Mouse (Mus musculus): ENCODE measurements around the gene Cpeb4.

Cpeb4 gene

DNA sequence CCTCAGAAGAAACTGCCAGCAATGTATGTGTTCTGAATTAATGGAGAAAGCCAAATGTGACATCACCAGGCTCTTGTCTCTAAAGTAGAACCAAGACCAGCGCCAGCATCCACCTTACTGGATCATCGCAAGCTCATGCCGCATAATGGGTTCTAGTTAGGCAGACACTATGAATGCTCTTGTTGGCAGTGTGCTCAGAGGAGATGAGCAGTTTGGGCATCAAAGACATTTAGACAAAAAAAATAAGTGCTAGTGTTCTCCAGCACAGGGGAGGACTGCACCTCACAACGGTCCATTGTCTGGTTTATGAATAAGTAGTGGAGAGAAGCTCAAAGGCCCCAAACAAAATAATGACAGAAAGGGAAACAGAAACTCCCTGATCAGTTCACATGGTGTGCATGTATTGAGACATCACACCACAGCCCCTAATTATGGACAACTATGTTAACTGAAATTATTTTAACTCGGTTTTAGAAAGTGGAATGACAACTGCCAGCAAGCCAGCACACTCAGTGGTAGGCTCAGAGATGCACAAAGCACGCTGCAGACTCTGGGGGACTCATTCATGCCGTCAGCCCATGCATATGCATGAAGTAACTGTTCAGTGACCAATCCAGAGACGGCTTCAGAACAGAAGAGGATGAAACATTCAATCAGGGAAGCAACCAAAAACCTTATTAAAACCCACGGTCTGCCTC is 25.1 kb upstream of the Cpeb4 start:
- whole genome bisulfite sequencing: 46% methylated on average over 9 of the region's 9 CpGs

DNA sequence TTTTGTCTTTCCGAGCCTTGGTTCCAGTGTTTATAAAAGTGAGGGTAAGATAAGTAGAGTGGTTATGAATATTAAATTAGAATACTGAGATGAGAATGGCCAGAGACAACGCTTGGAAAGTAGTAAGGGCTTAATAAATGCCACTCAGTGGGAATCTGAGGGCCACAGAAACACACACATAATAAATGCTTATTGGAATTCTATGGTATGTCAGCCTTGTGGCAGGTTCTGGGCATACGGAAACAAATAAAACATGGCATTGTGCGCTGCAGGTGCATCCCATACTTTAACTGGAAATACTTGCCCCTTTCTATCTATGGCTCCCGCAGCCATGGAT is 24.6 kb upstream of the Cpeb4 start:
- 68% methylated on average over 5 of the region's 5 CpGs for WGBS

- whole genome bisulfite sequencing: 90% methylated on average over 4 of the region's 4 CpGs
Measured at GRCm38 (mm10) chr11:31848725-31849124, 23.3 kb upstream of the Cpeb4 start.

DNA sequence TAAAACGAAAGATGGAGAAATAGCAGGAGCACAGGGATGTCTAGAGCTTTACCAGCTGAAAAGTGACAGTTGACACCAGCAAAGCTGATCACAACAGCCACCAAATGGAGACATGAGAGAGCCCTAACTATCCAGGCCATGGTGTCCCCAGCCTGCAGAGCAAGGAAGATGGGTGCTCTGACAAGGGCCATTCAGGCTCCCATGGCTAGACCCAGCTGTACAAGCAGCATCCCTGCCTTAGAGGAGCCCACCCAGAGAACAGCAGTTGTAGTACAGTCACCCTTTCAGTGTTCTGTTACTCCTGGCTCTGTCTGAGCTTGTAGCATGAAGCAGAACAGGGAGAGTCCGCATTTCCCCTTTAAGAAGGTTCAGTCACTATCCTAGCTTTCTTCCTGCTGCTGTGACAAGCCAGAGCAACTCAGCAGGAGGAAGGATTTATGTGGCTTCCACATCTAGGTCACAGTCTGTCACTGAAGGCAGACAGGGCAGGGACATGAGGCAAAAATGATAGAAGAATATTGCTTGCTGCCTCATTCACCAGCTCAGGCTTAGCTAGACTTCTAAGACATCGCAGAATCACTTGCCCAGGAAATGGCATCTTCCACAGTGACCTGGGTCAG is 21.7 kb upstream of the Cpeb4 start:
- 66% methylated on average over 3 of the region's 3 CpGs for WGBS

GRCm38 (mm10) chr11:31850995-31851394 is 21.0 kb upstream of the Cpeb4 start:
- 78% methylated on average over 5 of the region's 5 CpGs for WGBS

GRCm38 (mm10) chr11:31851702-31852560 is 20.1 kb upstream of the Cpeb4 start:
- 71% methylated on average over 4 of the region's 4 CpGs for WGBS

GRCm38 (mm10) chr11:31854955-31855354 is 17.1 kb upstream of the Cpeb4 start:
- WGBS: 48% methylated on average over 5 of the region's 5 CpGs

- WGBS: 90% methylated on average over 4 of the region's 4 CpGs
Measured at GRCm38 (mm10) chr11:31857479-31857878, 14.5 kb upstream of the Cpeb4 start.

DNA sequence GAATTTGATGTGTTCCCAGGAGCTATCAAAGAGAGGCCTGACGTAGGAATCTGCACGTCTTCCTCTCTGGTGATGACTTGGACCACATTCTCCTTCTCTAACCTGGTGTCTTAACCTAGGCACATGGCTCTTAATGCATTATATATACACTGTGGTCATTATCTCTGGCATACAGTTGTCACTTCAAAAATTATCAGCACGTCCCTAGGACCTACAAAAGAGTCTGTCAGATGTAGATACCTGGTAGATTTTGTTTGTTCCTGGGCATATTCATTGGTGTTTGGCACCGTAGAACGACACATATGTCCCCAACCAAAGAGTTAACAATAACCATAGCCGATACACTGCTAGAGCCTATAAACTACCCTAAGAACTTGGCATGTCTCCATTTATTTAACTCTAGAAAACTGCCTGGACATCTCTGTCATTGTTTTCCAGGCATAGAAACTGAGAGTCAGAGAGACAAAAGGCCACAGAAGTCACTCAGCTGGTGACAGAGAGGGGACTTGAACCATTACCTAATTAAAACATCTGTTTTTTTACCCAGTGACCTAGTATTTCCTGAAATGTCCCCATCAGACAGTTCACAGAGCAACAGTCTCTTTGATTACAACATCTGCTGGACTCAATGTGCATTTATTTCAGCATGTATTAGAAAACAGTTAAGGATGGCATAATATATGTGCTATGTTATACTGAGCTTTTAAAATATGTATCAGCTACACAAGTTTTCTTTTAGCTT is 10.7 kb upstream of the Cpeb4 start:
- WGBS: 91% methylated on average over 6 of the region's 6 CpGs

GRCm38 (mm10) chr11:31867976-31868375 is 4.0 kb upstream of the Cpeb4 start:
- WGBS: 69% methylated on average over 4 of the region's 4 CpGs

GRCm38 (mm10) chr11:31870285-31871010 is 1.6 kb upstream of the Cpeb4 start:
- WGBS: under 1% methylated on average over 53 of the region's 53 CpGs

DNA sequence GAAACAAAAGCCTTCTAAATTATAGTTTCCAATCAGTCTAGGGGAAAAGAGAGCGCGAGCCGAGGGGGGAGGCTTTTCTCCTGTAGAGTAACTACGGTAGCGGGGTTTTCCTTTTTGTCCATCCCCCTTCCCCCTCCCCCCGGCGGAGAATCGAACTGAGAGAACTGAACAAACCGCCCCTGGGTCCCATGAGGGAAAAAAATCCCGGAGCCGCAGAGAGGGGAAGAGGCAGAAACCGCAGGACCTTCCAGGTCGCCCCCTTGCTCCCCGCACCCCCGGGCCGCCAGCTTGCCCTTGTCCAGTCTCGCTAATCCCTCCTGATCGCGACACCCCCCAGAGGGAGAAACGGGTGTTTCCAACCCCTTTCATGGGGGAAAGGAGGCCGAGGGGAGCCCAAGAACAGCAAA is 873 bp upstream of the Cpeb4 start:
- WGBS: 0% methylated on average over 21 of the region's 21 CpGs

GRCm38 (mm10) chr11:31872546-31873261 is 693 bp downstream of the Cpeb4 start:
- WGBS: 2% methylated on average over 15 of the region's 15 CpGs

- WGBS: 2% methylated on average over 2 of the region's 2 CpGs
Measured at GRCm38 (mm10) chr11:31874071-31874470, 2.1 kb downstream of the Cpeb4 start.

- WGBS: 13% methylated on average over 1 of the region's 1 CpGs
Measured at GRCm38 (mm10) chr11:31883671-31884070, 11.7 kb downstream of the Cpeb4 start.

DNA sequence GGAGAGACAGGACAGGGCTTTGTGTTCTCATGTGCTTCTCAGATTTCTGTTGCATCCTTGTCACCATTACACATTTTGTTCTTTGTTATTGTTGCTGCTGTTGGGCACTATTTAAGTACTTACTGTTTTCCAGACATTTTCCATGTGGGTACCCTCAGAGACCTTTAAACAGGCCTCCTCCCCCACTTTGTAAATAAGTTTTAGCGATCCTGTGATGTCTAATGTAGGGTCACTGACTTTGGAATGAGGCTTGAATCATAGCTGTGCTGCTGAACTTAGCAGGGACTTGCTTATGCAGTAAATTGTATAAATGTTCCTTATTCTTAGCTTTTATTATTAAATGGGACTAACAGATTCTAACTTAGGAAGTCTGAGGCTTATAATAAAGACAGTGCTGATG is 13.8 kb downstream of the Cpeb4 start:
- 41% methylated on average over 1 of the region's 1 CpGs for WGBS

DNA sequence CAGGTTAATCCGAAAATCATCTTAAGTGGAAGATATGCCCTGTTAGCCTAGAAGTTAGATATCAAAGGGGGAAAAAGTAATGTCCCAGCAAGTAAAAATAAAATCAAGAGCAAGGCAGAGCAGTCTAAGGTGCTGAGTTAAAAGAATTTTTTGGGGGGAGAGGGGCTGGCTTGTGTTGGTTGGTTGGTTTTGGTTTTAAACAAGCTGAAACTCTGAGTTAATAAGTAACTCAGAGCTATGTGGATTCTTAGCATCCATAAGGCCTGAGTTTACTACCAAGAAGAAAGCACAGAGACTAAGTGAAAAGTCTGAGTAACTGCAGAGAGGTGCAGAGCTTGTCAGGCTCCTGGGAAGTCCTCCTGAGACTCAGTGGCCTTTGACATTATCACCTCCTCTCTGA is 16.2 kb downstream of the Cpeb4 start:
- WGBS: 68% methylated on average over 1 of the region's 1 CpGs

DNA sequence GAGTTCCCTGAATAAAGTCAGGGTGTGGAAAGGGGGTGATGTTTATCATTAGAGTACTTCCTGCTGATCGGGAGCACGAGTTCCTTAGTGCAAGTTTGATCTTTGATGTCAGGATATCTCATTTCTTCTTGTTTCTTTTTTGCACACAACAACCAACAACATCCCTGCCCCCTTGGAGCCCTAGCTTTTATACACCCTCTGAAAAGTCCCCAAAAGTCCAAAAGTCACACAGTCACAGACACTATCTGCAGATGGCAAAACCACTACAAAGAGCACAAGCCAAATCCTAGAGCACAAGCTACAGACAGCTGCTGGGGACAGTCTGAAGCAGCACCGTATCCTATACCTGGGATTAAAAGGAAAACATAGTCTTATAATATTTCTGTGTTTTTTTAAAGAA is 20.1 kb downstream of the Cpeb4 start:
- WGBS: 27% methylated on average over 3 of the region's 3 CpGs

DNA sequence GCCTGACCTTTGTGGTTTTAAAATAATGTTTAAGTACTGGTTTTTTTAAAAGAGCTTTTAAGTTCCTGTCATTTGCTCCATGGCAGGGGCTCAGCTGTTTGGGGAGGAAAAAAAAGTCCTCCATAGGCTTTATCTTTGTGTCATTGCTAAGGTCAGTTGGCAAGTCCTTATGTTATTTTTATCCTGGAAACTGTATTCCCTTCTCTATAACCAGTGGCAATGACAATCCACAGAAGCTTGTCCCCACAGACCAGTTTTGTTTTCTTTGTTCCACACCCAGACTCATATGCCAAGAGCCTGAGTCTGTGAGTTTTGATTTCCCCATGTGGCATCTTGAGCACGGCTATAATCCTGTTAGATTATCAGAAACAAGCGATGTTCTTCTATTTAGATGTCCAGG is 21.6 kb downstream of the Cpeb4 start:
- 30% methylated on average over 2 of the region's 2 CpGs for WGBS

- 44% methylated on average over 4 of the region's 4 CpGs for WGBS
Measured at GRCm38 (mm10) chr11:31896065-31896792, 24.2 kb downstream of the Cpeb4 start.

Measured in cerebral cortex, adult 2 months (tissue).